Mouse (Mus musculus) CH12.LX (cell line): ENCODE measurements around the gene Nr0b2.

Experiments used
- POLR2A ChIP-seq: IDR thresholded peaks from 2 replicates; pipeline ENCODE4 v1.6.1; 2011; ENCODE audit warnings: low read depth, mild to moderate bottlenecking, improper control_type of control experiment, low read length
- ZMIZ1 ChIP-seq: IDR thresholded peaks from 2 replicates; pipeline ENCODE4 v1.6.1; 2012; ENCODE audit warnings: low read depth, mild to moderate bottlenecking, inconsistent platforms, low read length, improper control_type of control experiment

DNA sequence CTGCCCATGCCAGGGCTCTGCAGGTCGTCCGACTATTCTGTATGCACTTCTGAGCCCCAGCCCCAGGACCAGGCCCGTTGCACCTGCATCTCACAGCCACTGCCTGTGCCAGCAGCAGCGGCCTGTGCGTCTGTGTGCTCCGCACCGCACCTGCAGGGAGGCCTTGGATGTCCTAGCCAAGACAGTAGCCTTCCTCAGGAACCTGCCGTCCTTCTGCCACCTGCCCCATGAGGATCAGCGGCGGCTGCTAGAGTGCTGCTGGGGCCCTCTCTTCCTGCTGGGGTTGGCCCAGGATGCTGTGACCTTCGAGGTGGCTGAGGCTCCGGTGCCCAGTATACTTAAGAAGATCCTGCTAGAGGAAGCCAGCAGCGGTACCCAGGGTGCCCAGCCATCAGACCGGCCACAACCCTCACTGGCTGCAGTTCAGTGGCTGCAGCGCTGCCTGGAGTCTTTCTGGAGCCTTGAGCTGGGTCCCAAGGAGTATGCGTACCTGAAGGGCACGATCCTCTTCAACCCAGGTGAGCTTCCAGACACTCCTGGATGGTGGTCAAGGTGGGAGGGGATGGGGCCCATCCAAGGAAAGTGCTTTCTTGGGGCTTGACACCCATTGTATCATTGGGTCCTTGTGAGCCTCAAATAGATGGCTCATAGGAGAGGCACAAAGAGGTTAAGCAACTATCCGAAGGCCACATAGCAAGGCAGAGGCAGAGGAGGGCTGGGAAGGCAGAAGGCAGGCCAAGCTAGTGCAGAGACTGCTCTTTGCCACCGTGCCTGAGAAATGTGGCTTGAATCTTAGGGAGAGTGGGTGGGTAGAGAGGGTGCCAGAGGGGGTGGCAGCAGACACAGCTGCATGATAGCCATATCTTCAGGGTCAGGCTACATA, 513 bp downstream of the Nr0b2 start:
- TF ChIP-seq ZMIZ1, result no peak
- TF ChIP-seq POLR2A, result no peak
